13 mouse cellular contexts compared by ENCODE assay signal in genomic region chr12:104881518-104882060, GRCm38 (mm10). TPM values are rescaled to one million over a fixed set of nuclear protein-coding genes. Genes with fewer than 3 reads are reported as not detected.
"Had no signal": no experiment of that assay in that cellular context is flagged by ENCODE, and none has a peak within 500 bp of the region (broad histone marks: within the 10 kb centered on the region; RNA-seq: fewer than 3 reads in every experiment).

No protein-coding gene starts in this region.

- H3K4me1 ChIP-seq: liver, embryonic 15.5 days; megakaryocyte, embryonic 14.5 days had no signal

- H3K9ac ChIP-seq: liver, embryonic 15.5 days; midbrain, embryonic 12.5 days had no signal

- H3K9me3 ChIP-seq: liver, embryonic 15.5 days had no signal

- DNase-seq: kidney, adult 11 months; kidney, adult 9 months; kidney, postnatal 10 days; liver; lung, adult 2 months; lung, postnatal 10 days; right cerebral cortex, postnatal 14 days; thymus, postnatal 36 days had no signal

- H3K27ac ChIP-seq: left cerebral cortex, adult 2 months; liver, embryonic 15.5 days; macrophage; midbrain, embryonic 12.5 days had no signal

- H3K27me3 ChIP-seq: liver, embryonic 15.5 days had no signal

- H3K36me3 ChIP-seq: liver, embryonic 15.5 days; midbrain, embryonic 12.5 days had no signal

- H3K4me3 ChIP-seq: left cerebral cortex, adult 2 months; liver, embryonic 15.5 days; megakaryocyte, embryonic 14.5 days; midbrain, embryonic 12.5 days had no signal

- H3K4me2 ChIP-seq: liver, embryonic 15.5 days; midbrain, embryonic 12.5 days had no signal

RNA-seq across cellular contexts. Expression of gene Clmn, which starts 16.7 kb away (rescaled TPM):
- polyA plus RNA-seq: macrophage had no signal
